ENCODE assay signal across 13 mouse cellular contexts in genomic region chr1:131612556-131613155, GRCm38 (mm10). TPM values are rescaled to one million over a fixed set of nuclear protein-coding genes. Genes with fewer than 3 reads are reported as not detected.
A peak's percentile ranks its signal among the peaks of the same experiment; 100 is the strongest.
DNase-seq lines count a peak whose midpoint lies in the region; ATAC-seq and TF ChIP-seq lines count a peak whose summit lies in the region.
"Had no signal": no experiment of that assay in that cellular context is flagged by ENCODE, and none has a peak within 500 bp of the region (broad histone marks: within the 10 kb centered on the region; RNA-seq: fewer than 3 reads in every experiment).

No protein-coding gene starts in this region.

- no peaks in the 10 kb centered on the region for H3K27me3 ChIP-seq in stomach, postnatal 0 days (ENCODE audit: control insufficient read depth, insufficient read depth, low read length)
- H3K27me3 ChIP-seq: midbrain, embryonic 12.5 days had no signal

- ATAC-seq in stomach, postnatal 0 days (ENCODE audit: low FRiP score, low TSS enrichment): 0 out of 2 replicates have a peak, but pooled peaks have one; percentile 30
- no peak for ATAC-seq in megakaryocyte-erythroid progenitor cell, adult 5-6 weeks (replicated peaks; ENCODE audit: low FRiP score, low TSS enrichment, poor library complexity, severe bottlenecking)
- no peak for ATAC-seq in megakaryocyte progenitor cell, adult 5-6 weeks (replicated peaks; ENCODE audit: poor library complexity)

- 30% methylated on average over 4 of the region's 4 CpGs for WGBS in lung, adult 2 months
- 25% methylated on average over 4 of the region's 4 CpGs for WGBS in stomach, postnatal 0 days

- TF ChIP-seq POLR2A in lung, adult 2 months (IDR thresholded peaks at IDR 0.05; ENCODE audit: borderline replicate concordance, extremely low read depth, low read depth, low read length): no peak

- H3K4me2 ChIP-seq in stomach, postnatal 0 days (replicated peaks; ENCODE audit: low read depth): peak overlapping the region; percentile 23
- H3K4me2 ChIP-seq: midbrain, embryonic 12.5 days had no signal

- H3K9ac ChIP-seq in stomach, postnatal 0 days (ENCODE audit: low read length): 0 out of 2 replicates have a peak overlapping the region, but pooled peaks have one; percentile 31
- H3K9ac ChIP-seq: midbrain, embryonic 12.5 days had no signal

- H3K9me3 ChIP-seq in stomach, postnatal 0 days (ENCODE audit: control insufficient read depth, low read length): no peaks in the 10 kb centered on the region
- H3K9me3 ChIP-seq: midbrain, embryonic 12.5 days had no signal

- H3K4me1 ChIP-seq in lung, adult 2 months (ENCODE audit: control insufficient read depth, insufficient read depth, low read length): no peaks in the 10 kb centered on the region
- no peaks in the 10 kb centered on the region for H3K4me1 ChIP-seq in stomach, postnatal 0 days (replicated peaks; ENCODE audit: control insufficient read depth, insufficient read depth)
- H3K4me1 ChIP-seq: midbrain, embryonic 12.5 days had no signal

- peak; percentile 16 for DNase-seq in embryo, embryonic 10 days (ENCODE audit: low spot score)
- no peak for DNase-seq in embryo, embryonic 9.5 days (ENCODE audit: extremely low spot score)
- peak; percentile 16 for DNase-seq in lung, postnatal 10 days
- no peak for DNase-seq in lung, adult 2 months
- DNase-seq in induced T-regulatory cell, adult 2 months (ENCODE audit: low read depth): peak; percentile 21
- DNase-seq in stomach, postnatal 0 days (ENCODE audit: low spot score): peak; percentile 29

- H3K36me3 ChIP-seq in stomach, postnatal 0 days (ENCODE audit: control insufficient read depth, insufficient read depth, low read length): no peaks in the 10 kb centered on the region
- H3K36me3 ChIP-seq: midbrain, embryonic 12.5 days had no signal

- no peak overlapping the region for H3K4me3 ChIP-seq in lung, adult 2 months (replicated peaks; ENCODE audit: extremely low read depth, low read depth, low read length)
- no peak overlapping the region for H3K4me3 ChIP-seq in stomach, postnatal 0 days (ENCODE audit: low read depth, low read length)
- H3K4me3 ChIP-seq: midbrain, embryonic 12.5 days had no signal

- no peak overlapping the region for H3K27ac ChIP-seq in stomach, postnatal 0 days (replicated peaks)
- H3K27ac ChIP-seq: midbrain, embryonic 12.5 days had no signal

- no peak for TF ChIP-seq CTCF in lung, adult 2 months (IDR thresholded peaks at IDR 0.05; ENCODE audit: insufficient read depth, low read length)
- no peak for TF ChIP-seq CTCF in stomach, postnatal 0 days (IDR thresholded peaks at IDR 0.05; ENCODE audit: low read depth)

- TF ChIP-seq EP300 in stomach, postnatal 0 days (optimal IDR thresholded peaks at IDR 0.05): no peak

RNA-seq across cellular contexts. Expression of gene Avpr1b, which starts 13.6 kb away (rescaled TPM):
- not detected in 2 replicates for polyA plus RNA-seq in lung, adult 2 months (2012; rRNA removed)
- 0.02 and 0.04 TPM in 2 replicates for polyA plus RNA-seq in stomach, postnatal 0 days (2015; fragmentation: Nextera tagmentation; extraction: Ambion mirVana)
- not detected in 2 replicates for total RNA-seq in megakaryocyte-erythroid progenitor cell, adult 5-6 weeks (2014; fragmentation: Nextera tagmentation)
- total RNA-seq in megakaryocyte-erythroid progenitor cell, adult 5-6 weeks (2017): not detected in 2 replicates
- total RNA-seq in megakaryocyte progenitor cell, adult 5-6 weeks (2015): not detected in 2 replicates
- not detected in 2 replicates for total RNA-seq in megakaryocyte progenitor cell, adult 5-6 weeks (2017)
- total RNA-seq: left cerebral cortex, postnatal 36 days had no signal
- polyA plus RNA-seq: heart, embryonic 16.5 days; kidney, embryonic 16.5 days; midbrain, embryonic 12.5 days; stomach, embryonic 14.5 days had no signal

RNA-seq across cellular contexts. Expression of gene Ctse, which starts 25.4 kb away (rescaled TPM):
- 0.60 and 0.65 TPM in 2 replicates for polyA plus RNA-seq in lung, adult 2 months (2012; rRNA removed)
- polyA plus RNA-seq in stomach, postnatal 0 days (2015; fragmentation: Nextera tagmentation; extraction: Ambion mirVana): 596 and 695 TPM in 2 replicates
- 337 and 406 TPM in 2 replicates for total RNA-seq in megakaryocyte-erythroid progenitor cell, adult 5-6 weeks (2014; fragmentation: Nextera tagmentation)
- 141 and 329 TPM in 2 replicates for total RNA-seq in megakaryocyte-erythroid progenitor cell, adult 5-6 weeks (2017)
- total RNA-seq in megakaryocyte progenitor cell, adult 5-6 weeks (2015): 54.1 and 66.8 TPM in 2 replicates
- total RNA-seq in megakaryocyte progenitor cell, adult 5-6 weeks (2017): 18.9 and 25.6 TPM in 2 replicates

Comparison
In these comparisons a context has a peak if more than half of its experiments do, and no peak if none do; other contexts are left out.
1. DNase-seq: peak in embryo, embryonic 10 days (single experiment), lung, postnatal 10 days (single experiment), induced T-regulatory cell, adult 2 months (single experiment) and stomach, postnatal 0 days (single experiment); none in embryo, embryonic 9.5 days (single experiment) and lung, adult 2 months (single experiment).